Mouse (Mus musculus) MEL (cell line): Measurements from ENCODE around the gene Tyw1. TPM values are rescaled to one million over a fixed set of nuclear protein-coding genes. Genes with fewer than 3 reads are reported as not detected.

ENCODE experiments used
- DNase-seq: peaks from one replicate; pipeline ENCODE4 v3.0.0; 2011; ENCODE audit warnings: low read depth, low spot score
- H3K27ac ChIP-seq: 2 replicates; pipeline ENCODE4 v1.5.1; 2012; ENCODE audit warnings: low read depth, mild to moderate bottlenecking, control low read depth, low read length, moderate library complexity; ENCODE audit not compliant: control insufficient read depth
- H3K27me3 ChIP-seq, 2 experiments: fragments of 150-350 bp in 1 of 2; sonication (generic) in 1 of 2; 2 replicates each; pipeline ENCODE4 v1.6.1; 2012; ENCODE audit warnings: low read length in 2 of 2, mild to moderate bottlenecking in 2 of 2, improper control_type of control experiment in 1 of 2, moderate library complexity in 1 of 2; ENCODE audit not compliant: insufficient read depth in 2 of 2, control insufficient read depth in 1 of 2
- H3K36me3 ChIP-seq, 2 experiments: 2 replicates each; pipeline ENCODE4 v1.6.1; 2012 to 2014; ENCODE audit warnings: low read length in 2 of 2, improper control_type of control experiment in 1 of 2, inconsistent platforms in 1 of 2, mild to moderate bottlenecking in 1 of 2; ENCODE audit not compliant: insufficient read depth in 2 of 2, control insufficient read depth in 1 of 2
- H3K4me1 ChIP-seq, 2 experiments: fragments of 150-350 bp in 1 of 2; sonication (generic) in 1 of 2; 2 replicates each; pipeline ENCODE4 v1.6.1; 2012; ENCODE audit warnings: low read length in 2 of 2, improper control_type of control experiment in 1 of 2, mild to moderate bottlenecking in 1 of 2; ENCODE audit not compliant: insufficient read depth in 2 of 2, control insufficient read depth in 1 of 2
- H3K4me3 ChIP-seq, 2 experiments: fragments of 150-350 bp in 1 of 2; sonication (generic) in 1 of 2; 2 replicates each; pipeline ENCODE4 v1.5.1; 2012; ENCODE audit warnings: low read depth in 2 of 2, low read length in 2 of 2, mild to moderate bottlenecking in 2 of 2, moderate library complexity in 2 of 2, control low read depth in 1 of 2, improper control_type of control experiment in 1 of 2; ENCODE audit not compliant: control insufficient read depth in 1 of 2, insufficient read depth in 1 of 2
- H3K79me2 ChIP-seq: 2 replicates; pipeline ENCODE4 v1.6.1; 2012; ENCODE audit warnings: mild to moderate bottlenecking, low read length, moderate library complexity; ENCODE audit not compliant: control insufficient read depth, poor library complexity, insufficient read depth
- H3K9ac ChIP-seq: 2 replicates; pipeline ENCODE4 v1.6.1; 2012; ENCODE audit warnings: low read depth, mild to moderate bottlenecking, control low read depth, low read length, moderate library complexity; ENCODE audit not compliant: control insufficient read depth, poor library complexity, severe bottlenecking
- H3K9me3 ChIP-seq: fragments of 150-350 bp; sonication (generic); replicated peaks from 2 replicates; pipeline ENCODE4 v1.6.1; 2012; ENCODE audit warnings: mild to moderate bottlenecking, low read length, improper control_type of control experiment, moderate library complexity; ENCODE audit not compliant: insufficient read depth
- CHD1 ChIP-seq: IDR thresholded peaks from 2 replicates; pipeline ENCODE4 v1.6.1; 2012; ENCODE audit warnings: low read depth, mild to moderate bottlenecking, inconsistent platforms, low read length, improper control_type of control experiment
- CHD2 ChIP-seq: IDR thresholded peaks from 2 replicates; pipeline ENCODE4 v1.6.1; 2011; ENCODE audit warnings: low read length, improper control_type of control experiment
- ETS1 ChIP-seq: IDR thresholded peaks from 2 replicates; pipeline ENCODE4 v1.6.1; 2012; ENCODE audit warnings: low read depth, mild to moderate bottlenecking, inconsistent platforms, low read length, improper control_type of control experiment, moderate library complexity
- GABPA ChIP-seq: IDR thresholded peaks from 2 replicates; pipeline ENCODE4 v1.6.1; 2012; ENCODE audit warnings: low read depth, mild to moderate bottlenecking, inconsistent platforms, low read length, improper control_type of control experiment, moderate library complexity
- GATA1 ChIP-seq: IDR thresholded peaks from 2 replicates; pipeline ENCODE4 v1.6.1; 2011; ENCODE audit warnings: low read depth, low read length, improper control_type of control experiment
- KAT2A ChIP-seq: conservative IDR thresholded peaks from 2 replicates; pipeline ENCODE4 v1.6.1; 2012; ENCODE audit warnings: low read depth, low read length, improper control_type of control experiment, inconsistent platforms
- MAFK ChIP-seq: IDR thresholded peaks from 2 replicates; pipeline ENCODE4 v1.6.1; 2011; ENCODE audit warnings: low read depth, mild to moderate bottlenecking, low read length, improper control_type of control experiment, borderline replicate concordance
- MAZ ChIP-seq: IDR thresholded peaks from 2 replicates; pipeline ENCODE4 v1.6.1; 2012; ENCODE audit warnings: low read depth, mild to moderate bottlenecking, inconsistent platforms, low read length, improper control_type of control experiment
- MEF2A ChIP-seq: IDR thresholded peaks from 2 replicates; pipeline ENCODE4 v1.6.1; 2014; ENCODE audit warnings: low read depth, mild to moderate bottlenecking, inconsistent platforms, low read length, improper control_type of control experiment; ENCODE audit not compliant: poor library complexity, insufficient replicate concordance, severe bottlenecking; ENCODE audit errors: extremely low read depth
- MXI1 ChIP-seq: IDR thresholded peaks from 2 replicates; pipeline ENCODE4 v1.6.1; 2011; ENCODE audit warnings: mild to moderate bottlenecking, low read depth, low read length, improper control_type of control experiment
- MYB ChIP-seq: IDR thresholded peaks from 2 replicates; pipeline ENCODE4 v1.6.1; 2011; ENCODE audit warnings: mild to moderate bottlenecking, low read depth, low read length, improper control_type of control experiment
- NELFE ChIP-seq: IDR thresholded peaks from 2 replicates; pipeline ENCODE4 v1.6.1; 2011; ENCODE audit warnings: low read depth, low read length, improper control_type of control experiment
- NRF1 ChIP-seq: IDR thresholded peaks from 2 replicates; pipeline ENCODE4 v1.6.1; 2014; ENCODE audit warnings: low read depth, mild to moderate bottlenecking, inconsistent platforms, low read length, improper control_type of control experiment, moderate library complexity; ENCODE audit not compliant: poor library complexity, insufficient read depth, severe bottlenecking
- POLR2AphosphoS2 ChIP-seq: IDR thresholded peaks from 2 replicates; pipeline ENCODE4 v1.6.1; 2011; ENCODE audit warnings: low read length, improper control_type of control experiment
- POLR2AphosphoS5 ChIP-seq: IDR thresholded peaks from 2 replicates; pipeline ENCODE4 v1.6.1; 2012; ENCODE audit warnings: low read depth, borderline replicate concordance, mild to moderate bottlenecking, inconsistent platforms, low read length, moderate library complexity, mixed read lengths
- RAD21 ChIP-seq: IDR thresholded peaks from 2 replicates; pipeline ENCODE4 v1.6.1; 2011; ENCODE audit warnings: mild to moderate bottlenecking, low read depth, low read length, improper control_type of control experiment
- SIN3A ChIP-seq: IDR thresholded peaks from 2 replicates; pipeline ENCODE4 v1.6.1; 2012; ENCODE audit warnings: low read length, improper control_type of control experiment, inconsistent platforms
- SMC3 ChIP-seq: IDR thresholded peaks from 2 replicates; pipeline ENCODE4 v1.6.1; 2011; ENCODE audit warnings: low read depth, low read length, improper control_type of control experiment
- TAL1 ChIP-seq: IDR thresholded peaks from 2 replicates; pipeline ENCODE4 v1.6.1; 2012; ENCODE audit warnings: mild to moderate bottlenecking, inconsistent platforms, low read length, moderate library complexity, mixed read lengths
- TBP ChIP-seq: IDR thresholded peaks from 2 replicates; pipeline ENCODE4 v1.8.0; 2011; ENCODE audit warnings: low read depth, low read length, improper control_type of control experiment
- USF1 ChIP-seq: IDR thresholded peaks from 2 replicates; pipeline ENCODE4 v1.6.1; 2014; ENCODE audit warnings: low read depth, mild to moderate bottlenecking, inconsistent platforms, low read length, improper control_type of control experiment, moderate library complexity
- polyA plus RNA-seq, 2 experiments: library from polyadenylated mRNA; stranded (reverse) in 1 of 2; unstranded in 1 of 2; fragments of >175 nt in 1 of 2; fragments of >200 nt in 1 of 2; gene quantifications; 2 replicates each; pipeline versions ENCODE4 v1.2.1 to v1.2.4; 2012; ENCODE audit warnings: low replicate concordance in 2 of 2, low read depth in 1 of 2; ENCODE audit not compliant: insufficient read length in 2 of 2, insufficient read depth in 1 of 2, missing spikeins in 1 of 2
- total RNA-seq: library from RNA; depleted of rRNA; stranded (reverse); fragments of 300-350 nt; gene quantifications from 2 replicates; pipeline ENCODE4 v1.2.3, GENCODE M21; 2012

The Tyw1 gene
- total and polyA plus RNA-seq, 3 experiments = 33.3 to 133 (median 38.8) TPM

DNA sequence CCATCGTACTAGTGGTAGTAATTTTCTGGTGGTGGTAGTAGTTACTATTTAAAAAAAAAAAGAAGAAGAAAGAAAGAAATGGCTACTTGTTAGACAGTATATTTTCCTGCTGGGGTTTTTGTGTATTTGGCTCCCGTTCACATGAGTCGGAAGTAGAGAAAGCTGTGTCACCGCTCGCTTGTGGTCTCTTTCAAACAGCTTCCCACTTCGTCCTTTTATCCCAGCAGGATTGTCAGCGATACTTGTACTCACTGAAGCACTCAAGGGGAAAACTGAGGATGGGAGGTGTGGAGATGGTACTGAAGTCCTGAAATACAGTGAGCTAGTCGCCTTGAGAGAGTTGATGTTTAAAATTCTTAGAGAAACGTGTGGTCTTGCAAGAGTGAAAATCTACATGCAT, 72.9 kb downstream of the Tyw1 start:
- H3K36me3 ChIP-seq = peaks cover 3 to 5% of the 10 kb centered on the region in 2 experiments; a peak in 3 of 4 replicates
- no peak for DNase-seq

DNA sequence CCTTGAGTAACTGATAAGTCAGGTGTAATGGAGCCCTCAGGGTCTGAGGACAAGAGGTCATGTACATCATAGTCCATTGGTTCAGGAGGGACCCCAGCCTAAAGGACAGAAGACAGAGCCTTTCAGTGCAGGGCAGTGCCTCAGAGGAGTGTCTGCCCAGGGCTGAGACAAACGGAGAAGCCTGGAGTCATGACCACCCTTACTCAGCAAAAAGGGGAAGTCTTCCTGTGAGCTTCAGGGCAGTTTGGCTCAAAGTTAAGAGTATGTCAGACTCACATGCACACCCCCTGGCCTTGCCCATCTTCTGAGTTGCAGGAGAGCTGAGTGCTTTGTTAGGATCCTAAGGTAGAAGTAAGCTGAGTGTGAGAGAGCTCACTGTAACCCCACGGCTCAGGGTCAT, 74.5 kb downstream of the Tyw1 start:
- Histone ChIP-seq H3K27ac (no peak overlapping the region), H3K79me2 (no peaks in the 10 kb centered on the region), H3K9ac (no peak overlapping the region), H3K4me3 (no peak overlapping the region), H3K4me1 (no peaks in the 10 kb centered on the region), H3K27me3 (no peaks in the 10 kb centered on the region), H3K36me3 (peaks cover 0 to 3% of the 10 kb centered on the region in 2 experiments; a peak in 2 of 4 replicates), H3K9me3 (no peaks in the 10 kb centered on the region)
- peak; percentile 70 for DNase-seq
- TF ChIP-seq POLR2AphosphoS2 = no peak
- no peak for TF ChIP-seq RAD21
- TF ChIP-seq ETS1 = no peak
- TF ChIP-seq MXI1 = no peak
- no peak for TF ChIP-seq POLR2AphosphoS5
- no peak for TF ChIP-seq GABPA
- TF ChIP-seq MEF2A = no peak
- TF ChIP-seq MAFK = no peak
- TF ChIP-seq GATA1 = no peak
- TF ChIP-seq, all 39 proteins: peak for 0

More for the DNA sequence above, 72.9 kb downstream of the Tyw1 start:
- no peak overlapping the region for H3K4me3 ChIP-seq
- H3K9me3 ChIP-seq = no peaks in the 10 kb centered on the region
- no peak for TF ChIP-seq CHD1
- no peak for TF ChIP-seq NRF1
- TF ChIP-seq GABPA = no peak
- no peak for TF ChIP-seq SIN3A
- TF ChIP-seq RAD21 = no peak
- no peak for TF ChIP-seq GATA1
- no peak for TF ChIP-seq USF1
- no peak for TF ChIP-seq MYB
- no peak for TF ChIP-seq KAT2A
- no peak for TF ChIP-seq TBP
- TF ChIP-seq POLR2AphosphoS5 = no peak
- TF ChIP-seq NELFE = no peak
- no peak for TF ChIP-seq MXI1
- no peak for TF ChIP-seq POLR2AphosphoS2
- no peak for TF ChIP-seq MAFK
- TF ChIP-seq ETS1 = no peak
- no peak for TF ChIP-seq MAZ
- no peak for TF ChIP-seq CHD2
- TF ChIP-seq SMC3 = no peak
- no peak for TF ChIP-seq TAL1
- no peaks in the 10 kb centered on the region for H3K79me2 ChIP-seq
- no peak overlapping the region for H3K9ac ChIP-seq
- H3K27me3 ChIP-seq = no peaks in the 10 kb centered on the region
- H3K4me1 ChIP-seq = no peaks in the 10 kb centered on the region
- no peak overlapping the region for H3K27ac ChIP-seq
